Mouse (Mus musculus): ENCODE results near the gene Sertad2. TPM values are rescaled to one million over a fixed set of nuclear protein-coding genes. Genes with fewer than 3 reads are reported as not detected.

The Sertad2 gene
- polyA plus RNA-seq, 1 experiment from 2014 or later, result 36.0 TPM

DNA sequence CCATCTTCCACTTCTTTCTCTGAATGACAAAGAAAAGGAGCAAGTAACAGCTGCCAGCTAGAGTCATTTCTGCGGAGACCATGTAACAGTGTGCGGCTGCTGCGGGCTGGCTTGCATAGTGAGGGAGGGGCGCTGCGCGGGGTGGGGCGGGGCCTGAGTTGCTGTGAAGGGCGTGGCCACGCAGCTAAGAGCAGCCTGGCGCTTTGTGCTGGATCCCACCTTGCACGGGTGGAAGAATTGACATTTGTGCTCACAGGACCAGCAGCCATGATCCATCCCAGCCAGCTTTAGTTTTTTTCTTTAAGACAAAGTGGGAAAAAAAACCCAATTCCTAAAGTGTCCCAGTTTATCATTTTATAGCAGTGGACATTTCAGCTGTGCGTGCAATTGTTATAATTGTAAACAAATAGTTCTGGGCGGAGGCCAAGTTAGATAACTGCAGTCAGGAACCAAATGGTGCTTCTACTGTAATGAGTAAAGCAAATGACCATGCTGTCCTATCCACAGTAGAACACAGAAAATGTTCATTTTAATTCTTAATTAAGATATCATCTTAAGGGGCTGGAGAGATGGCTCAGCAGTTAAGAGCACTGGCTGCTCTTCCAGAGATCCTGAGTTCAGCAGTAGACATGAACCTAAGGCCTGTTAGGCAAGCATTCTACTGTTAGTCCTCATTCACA is 18.4 kb downstream of the Sertad2 start:
- 6% methylated on average over 13 of the region's 13 CpGs for WGBS
- Histone ChIP-seq H3K4me2 (ENCODE audit: low read length) (peak overlapping the region; percentile 55), H3K27ac (no peak overlapping the region), H3K9me3 (replicated peaks; ENCODE audit: low read length) (peaks cover 4% of the 10 kb centered on the region; the same call in 1 of the 2 replicates), H3K27me3 (ENCODE audit: insufficient read depth, low read length) (no peaks in the 10 kb centered on the region), H3K36me3 (ENCODE audit: insufficient read depth, low read length) (no peaks in the 10 kb centered on the region), H3K4me1 (replicated peaks; ENCODE audit: insufficient read depth, low read length) (0 out of 2 replicates have a peak, but pooled peaks cover 9% of the 10 kb centered on the region), H3K4me3 (replicated peaks; ENCODE audit: low read depth, low read length) (peak overlapping the region; percentile 25), H3K9ac (ENCODE audit: low read depth, low read length) (no peak overlapping the region)
- no peak for TF ChIP-seq CTCF (IDR thresholded peaks at IDR 0.05; ENCODE audit: low read depth)
- DNase-seq (ENCODE audit: low spot score) (peak; percentile 83), ATAC-seq (replicated peaks; ENCODE audit: low FRiP score, low read depth) (peak; percentile 94)

- 89% methylated on average over 4 of the region's 4 CpGs for WGBS
Observed at GRCm38 (mm10) chr11:20565057-20565456, 22.0 kb downstream of the Sertad2 start.

GRCm38 (mm10) chr11:20571702-20572413 is 28.8 kb downstream of the Sertad2 start:
- no peak overlapping the region for H3K4me3 ChIP-seq (replicated peaks; ENCODE audit: low read depth, low read length)
- no peak overlapping the region for H3K27ac ChIP-seq
- H3K4me1 ChIP-seq (replicated peaks; ENCODE audit: insufficient read depth, low read length), result peaks cover 9% of the 10 kb centered on the region; the same call in 1 of the 2 replicates
- no peak for TF ChIP-seq CTCF (IDR thresholded peaks at IDR 0.05; ENCODE audit: low read depth)
- H3K4me2 ChIP-seq (ENCODE audit: low read length), result no peak overlapping the region
- H3K9ac ChIP-seq (ENCODE audit: low read depth, low read length), result no peak overlapping the region
- 28% methylated on average over 5 of the region's 5 CpGs for WGBS
- H3K9me3 ChIP-seq (replicated peaks; ENCODE audit: low read length), result no peaks in the 10 kb centered on the region
- H3K27me3 ChIP-seq (ENCODE audit: insufficient read depth, low read length), result no peaks in the 10 kb centered on the region
- no peak for ATAC-seq (replicated peaks; ENCODE audit: low FRiP score, low read depth)
- peak; percentile 53 for DNase-seq (ENCODE audit: low spot score)
- no peaks in the 10 kb centered on the region for H3K36me3 ChIP-seq (ENCODE audit: insufficient read depth, low read length)

More at GRCm38 (mm10) chr11:20565057-20565456, 22.0 kb downstream of the Sertad2 start:
- Histone ChIP-seq H3K4me3 (replicated peaks; ENCODE audit: low read depth, low read length) (no peak overlapping the region), H3K9ac (ENCODE audit: low read depth, low read length) (no peak overlapping the region), H3K4me2 (ENCODE audit: low read length) (no peak overlapping the region), H3K9me3 (replicated peaks; ENCODE audit: low read length) (peaks cover 4% of the 10 kb centered on the region; the same call in 1 of the 2 replicates), H3K4me1 (replicated peaks; ENCODE audit: insufficient read depth, low read length) (0 out of 2 replicates have a peak, but pooled peaks cover 5% of the 10 kb centered on the region), H3K36me3 (ENCODE audit: insufficient read depth, low read length) (no peaks in the 10 kb centered on the region), H3K27me3 (ENCODE audit: insufficient read depth, low read length) (no peaks in the 10 kb centered on the region), H3K27ac (no peak overlapping the region)
- no peak for ATAC-seq (replicated peaks; ENCODE audit: low FRiP score, low read depth)
- DNase-seq (ENCODE audit: low spot score), result no peak
- TF ChIP-seq CTCF (IDR thresholded peaks at IDR 0.05; ENCODE audit: low read depth), result no peak

DNA sequence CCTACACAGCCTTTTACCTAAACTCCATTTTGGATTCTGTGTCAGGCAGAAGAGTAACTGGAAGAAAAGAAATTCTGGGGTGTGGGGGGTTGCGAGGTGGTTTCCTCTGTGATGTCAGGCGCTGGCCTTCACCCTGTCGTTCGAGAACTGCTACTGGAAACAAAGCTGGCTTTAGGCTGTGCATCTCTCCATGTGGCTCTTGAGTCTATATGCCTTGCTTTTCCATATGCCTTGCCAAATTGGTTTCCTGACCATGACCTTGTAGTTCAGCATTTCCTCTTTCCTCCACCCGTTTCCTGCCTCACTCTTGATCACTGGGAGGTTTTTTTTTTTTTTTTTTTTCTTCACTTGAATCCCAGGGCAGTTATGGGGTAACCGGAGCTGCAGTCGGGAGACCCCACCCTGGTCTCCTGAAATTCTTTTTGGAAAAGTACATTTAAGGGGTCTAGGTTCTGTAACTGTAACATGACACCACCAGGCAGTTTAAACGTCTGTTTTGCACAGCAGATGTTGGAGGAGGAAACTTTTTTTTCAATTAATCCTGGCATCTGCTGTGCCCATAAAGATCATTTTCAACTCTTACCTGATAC is 33.1 kb downstream of the Sertad2 start:
- WGBS, result 22% methylated on average over 8 of the region's 8 CpGs
- no peaks in the 10 kb centered on the region for H3K9me3 ChIP-seq (replicated peaks; ENCODE audit: low read length)
- H3K4me2 ChIP-seq (ENCODE audit: low read length), result no peak overlapping the region
- no peak overlapping the region for H3K27ac ChIP-seq
- ATAC-seq (replicated peaks; ENCODE audit: low FRiP score, low read depth), result no peak
- H3K4me3 ChIP-seq (replicated peaks; ENCODE audit: low read depth, low read length), result no peak overlapping the region
- H3K27me3 ChIP-seq (ENCODE audit: insufficient read depth, low read length), result no peaks in the 10 kb centered on the region
- peak; percentile 65 for DNase-seq (ENCODE audit: low spot score)
- H3K36me3 ChIP-seq (ENCODE audit: insufficient read depth, low read length), result no peaks in the 10 kb centered on the region
- no peak for TF ChIP-seq CTCF (IDR thresholded peaks at IDR 0.05; ENCODE audit: low read depth)
- peaks cover 9% of the 10 kb centered on the region; the same call in 1 of the 2 replicates for H3K4me1 ChIP-seq (replicated peaks; ENCODE audit: insufficient read depth, low read length)
- H3K9ac ChIP-seq (ENCODE audit: low read depth, low read length), result no peak overlapping the region

GRCm38 (mm10) chr11:20582758-20583157 is 39.7 kb downstream of the Sertad2 start:
- H3K27me3 ChIP-seq (ENCODE audit: insufficient read depth, low read length), result no peaks in the 10 kb centered on the region
- WGBS, result 97% methylated on average over 2 of the region's 2 CpGs
- no peak for ATAC-seq (replicated peaks; ENCODE audit: low FRiP score, low read depth)

DNA sequence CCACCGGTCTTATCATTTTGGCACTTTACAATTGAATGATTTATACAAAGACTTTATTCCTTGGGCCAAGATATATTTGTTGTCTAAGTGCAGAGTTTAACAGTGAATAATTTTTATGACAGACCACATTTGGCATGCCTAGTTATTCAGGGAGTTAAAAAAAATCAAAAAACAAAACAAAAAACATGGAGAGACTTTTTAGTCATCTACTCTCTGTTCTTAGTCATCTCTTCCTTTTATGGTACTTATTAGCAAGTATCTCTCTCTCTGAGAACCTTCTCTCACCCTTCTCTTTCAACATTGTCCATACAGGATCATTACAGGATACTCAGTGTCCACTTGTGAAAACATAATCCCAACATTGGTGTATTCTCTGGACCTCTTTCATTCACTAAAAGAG is 42.2 kb downstream of the Sertad2 start:
- no peaks in the 10 kb centered on the region for H3K4me1 ChIP-seq (replicated peaks; ENCODE audit: insufficient read depth, low read length)
- ATAC-seq (replicated peaks; ENCODE audit: low FRiP score, low read depth), result no peak
- H3K36me3 ChIP-seq (ENCODE audit: insufficient read depth, low read length), result no peaks in the 10 kb centered on the region
- 66% methylated on average over 1 of the region's 1 CpGs for WGBS
- H3K9me3 ChIP-seq (replicated peaks; ENCODE audit: low read length), result no peaks in the 10 kb centered on the region
- DNase-seq (ENCODE audit: low spot score), result no peak
- no peak overlapping the region for H3K9ac ChIP-seq (ENCODE audit: low read depth, low read length)
- H3K4me2 ChIP-seq (ENCODE audit: low read length), result no peak overlapping the region
- no peak overlapping the region for H3K4me3 ChIP-seq (replicated peaks; ENCODE audit: low read depth, low read length)
- no peaks in the 10 kb centered on the region for H3K27me3 ChIP-seq (ENCODE audit: insufficient read depth, low read length)
- TF ChIP-seq CTCF (IDR thresholded peaks at IDR 0.05; ENCODE audit: low read depth), result no peak
- no peak overlapping the region for H3K27ac ChIP-seq

More at GRCm38 (mm10) chr11:20582758-20583157, 39.7 kb downstream of the Sertad2 start:
- H3K9me3 ChIP-seq (replicated peaks; ENCODE audit: low read length), result no peaks in the 10 kb centered on the region
- H3K4me1 ChIP-seq (replicated peaks; ENCODE audit: insufficient read depth, low read length), result no peaks in the 10 kb centered on the region
- no peak overlapping the region for H3K4me3 ChIP-seq (replicated peaks; ENCODE audit: low read depth, low read length)
- H3K27ac ChIP-seq, result no peak overlapping the region
- H3K36me3 ChIP-seq (ENCODE audit: insufficient read depth, low read length), result no peaks in the 10 kb centered on the region
- no peak for DNase-seq (ENCODE audit: low spot score)
- TF ChIP-seq CTCF (IDR thresholded peaks at IDR 0.05; ENCODE audit: low read depth), result no peak
- H3K9ac ChIP-seq (ENCODE audit: low read depth, low read length), result no peak overlapping the region
- no peak overlapping the region for H3K4me2 ChIP-seq (ENCODE audit: low read length)
